Mouse (Mus musculus): Measurements from ENCODE around the gene Fam172a.

The Fam172a gene

DNA sequence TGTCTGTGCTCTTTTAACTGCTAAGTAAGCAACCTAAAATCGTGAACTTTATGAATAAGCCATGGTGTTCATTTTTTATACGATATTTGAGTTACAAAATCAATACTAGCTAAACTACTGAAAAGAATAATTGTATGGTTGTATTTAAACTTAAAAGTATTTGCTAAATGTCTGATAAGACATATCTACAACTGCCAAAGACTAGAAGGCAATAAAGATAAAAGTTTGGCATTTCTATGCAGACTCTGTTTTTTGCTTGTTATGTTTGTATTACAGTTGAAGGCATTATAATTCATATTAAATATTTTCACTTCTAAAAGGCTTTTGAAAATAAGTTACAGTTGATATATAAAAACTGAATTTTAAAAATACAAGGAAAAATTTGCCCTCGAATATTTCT, 274.4 kb downstream of the Fam172a start:
- DNase-seq (ENCODE audit: low spot score) = no peak

- DNase-seq (ENCODE audit: low spot score) = no peak
These were observed 275.3 kb downstream of the Fam172a start for GRCm38 (mm10) chr13:77977121-77977520.

DNA sequence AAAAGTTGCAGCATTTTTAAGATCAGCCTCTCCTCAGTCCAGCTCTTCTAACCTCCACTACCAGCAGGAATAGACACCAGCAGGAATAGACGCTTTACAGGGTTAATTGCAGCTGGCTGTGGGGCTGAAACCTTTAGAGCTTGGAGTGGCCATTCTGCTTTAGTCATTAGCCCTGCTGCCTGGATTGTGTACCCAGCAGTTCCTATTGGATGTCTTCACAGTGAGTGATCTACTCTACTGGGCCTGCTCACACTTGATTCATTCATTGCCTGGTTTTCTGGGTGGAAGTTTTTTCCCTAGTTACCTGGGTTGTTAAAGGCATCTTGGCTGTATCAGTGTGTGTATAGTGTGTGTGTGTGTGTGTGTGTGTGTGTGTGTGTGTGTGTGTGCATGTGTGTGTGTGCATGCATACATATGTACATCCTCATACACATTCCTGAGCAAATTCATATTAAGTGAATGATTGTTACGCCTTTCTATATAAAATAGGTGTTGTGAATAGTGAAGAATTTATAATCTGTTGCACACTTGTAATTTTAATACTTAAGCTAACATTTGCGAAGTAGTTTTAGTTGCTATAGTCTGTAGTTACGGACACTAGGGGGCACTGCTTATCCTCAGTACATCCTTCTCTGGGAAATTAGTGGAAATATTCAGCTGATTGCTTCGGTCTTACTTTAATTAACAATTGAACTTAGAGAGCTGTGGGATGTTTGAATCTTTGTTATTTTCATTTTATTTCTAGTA, 280.4 kb downstream of the Fam172a start:
- no peak for DNase-seq (ENCODE audit: low spot score)

DNA sequence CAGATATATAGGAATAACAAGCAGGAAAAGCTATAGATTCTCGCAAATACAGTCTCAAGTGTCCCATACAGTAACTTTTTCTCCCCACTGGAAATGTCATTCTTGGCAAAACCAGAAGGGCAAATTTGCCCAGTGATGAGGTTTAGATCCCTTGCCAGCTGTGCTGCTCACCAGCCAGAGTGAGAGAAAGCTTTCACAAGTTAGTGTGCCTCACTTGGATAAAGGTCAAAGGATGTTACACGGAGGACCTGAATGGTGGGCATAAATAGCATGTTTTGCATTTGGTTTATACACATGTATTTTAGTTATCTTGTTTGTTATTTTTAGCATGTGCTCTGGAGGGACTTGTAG, 281.0 kb downstream of the Fam172a start:
- no peak for DNase-seq (ENCODE audit: low spot score)

- no peak for DNase-seq (ENCODE audit: low spot score)
These were observed 289.5 kb downstream of the Fam172a start for GRCm38 (mm10) chr13:77991189-77991886.

GRCm38 (mm10) chr13:78004649-78005048, 302.8 kb downstream of the Fam172a start:
- DNase-seq (ENCODE audit: low spot score) = no peak

- no peak for DNase-seq (ENCODE audit: low spot score)
These were observed 303.5 kb downstream of the Fam172a start for GRCm38 (mm10) chr13:78005344-78005743.

DNA sequence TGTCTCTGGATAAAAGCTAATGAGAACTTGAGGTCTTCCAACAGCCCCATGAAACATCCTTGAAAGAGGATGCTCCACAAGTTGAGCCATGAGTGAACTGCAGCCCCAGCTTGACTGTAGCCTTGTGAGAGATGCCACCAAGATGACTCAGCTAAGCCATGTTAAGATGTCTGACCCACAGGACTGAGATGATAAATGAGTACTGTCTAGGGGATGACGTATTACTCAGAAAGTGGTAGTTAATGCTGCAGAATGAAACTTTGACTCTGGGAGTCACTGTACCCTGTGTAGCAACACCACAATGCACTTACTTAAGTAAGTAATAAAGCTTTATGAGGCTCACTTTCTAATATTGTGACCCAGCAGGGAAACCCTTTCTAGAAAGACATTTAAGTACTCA, 308.3 kb downstream of the Fam172a start:
- DNase-seq (ENCODE audit: low spot score) = no peak

- DNase-seq (ENCODE audit: low spot score) = no peak
These were observed 323.0 kb downstream of the Fam172a start, which contains the start of gene Pou5f2 for GRCm38 (mm10) chr13:78024683-78025294. Gene Pou5f2 (plus strand): TSS chr13:78024902.

- DNase-seq (ENCODE audit: low spot score) = no peak
These were observed 331.0 kb downstream of the Fam172a start for GRCm38 (mm10) chr13:78032821-78033220.

DNA sequence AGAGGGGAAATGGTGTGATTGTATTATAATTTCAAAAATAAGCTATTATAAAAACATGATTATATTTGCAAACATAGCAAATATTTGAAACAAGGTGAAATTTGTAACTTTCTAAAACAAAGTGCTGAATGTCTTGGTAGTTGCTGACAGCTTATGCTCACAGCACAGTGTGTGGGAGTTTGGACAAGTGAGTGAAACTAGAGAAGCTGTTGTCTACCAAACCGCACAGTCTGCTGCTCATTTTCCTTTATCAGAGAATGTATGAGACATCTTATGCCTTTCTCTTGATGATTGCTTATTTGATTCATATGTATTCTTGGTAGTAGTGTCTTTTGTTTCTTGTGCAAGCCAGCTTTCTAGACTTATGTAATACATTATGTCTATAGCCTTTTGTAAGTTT, 335.4 kb downstream of the Fam172a start:
- DNase-seq (ENCODE audit: low spot score) = no peak

GRCm38 (mm10) chr13:78043203-78043602, 341.4 kb downstream of the Fam172a start:
- no peak for DNase-seq (ENCODE audit: low spot score)

DNA sequence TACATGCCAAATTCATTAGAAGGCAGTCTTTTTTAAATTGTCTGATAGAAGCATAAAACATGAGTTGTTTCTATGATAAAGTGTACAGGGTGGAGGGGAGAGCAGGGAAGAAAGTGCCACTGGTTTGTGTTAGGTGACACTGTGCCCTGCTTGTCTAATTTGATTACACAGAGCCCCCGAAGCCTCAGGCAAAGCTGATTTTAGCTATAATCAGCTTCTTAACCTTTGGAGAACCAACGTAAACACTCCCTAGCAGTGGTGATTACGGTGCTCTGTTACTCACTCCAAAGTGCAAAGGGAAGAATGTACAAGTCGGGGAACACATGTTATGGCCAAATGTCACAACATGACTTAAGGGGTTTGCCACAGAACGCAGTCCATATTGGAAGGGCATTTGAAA, 343.3 kb downstream of the Fam172a start:
- no peak for DNase-seq (ENCODE audit: low spot score)

DNA sequence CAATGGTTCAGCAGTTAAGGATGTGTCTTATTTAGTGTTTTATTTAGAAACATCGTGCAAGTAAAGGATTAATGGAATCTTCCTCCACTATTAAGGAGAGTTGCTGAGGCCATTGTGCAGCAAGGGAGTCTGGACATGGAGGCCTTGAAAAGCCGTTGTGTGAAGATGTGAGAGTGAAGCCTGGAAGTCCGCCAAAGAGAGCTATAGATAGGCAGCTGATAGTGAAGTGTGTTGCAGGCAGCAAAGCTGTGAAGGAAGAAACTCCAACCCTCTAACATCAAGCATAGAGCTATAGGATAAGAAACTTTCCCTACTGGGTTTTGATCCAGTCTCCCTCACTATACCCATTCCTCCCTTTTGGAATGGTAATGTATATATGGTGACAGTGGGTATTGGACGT, 385.9 kb downstream of the Fam172a start:
- no peak for DNase-seq (ENCODE audit: low spot score)

GRCm38 (mm10) chr13:78090701-78091100, 388.9 kb downstream of the Fam172a start:
- no peak for DNase-seq (ENCODE audit: low spot score)

- no peak for DNase-seq (ENCODE audit: low spot score)
These were observed 390.1 kb downstream of the Fam172a start for GRCm38 (mm10) chr13:78091949-78092348.

DNA sequence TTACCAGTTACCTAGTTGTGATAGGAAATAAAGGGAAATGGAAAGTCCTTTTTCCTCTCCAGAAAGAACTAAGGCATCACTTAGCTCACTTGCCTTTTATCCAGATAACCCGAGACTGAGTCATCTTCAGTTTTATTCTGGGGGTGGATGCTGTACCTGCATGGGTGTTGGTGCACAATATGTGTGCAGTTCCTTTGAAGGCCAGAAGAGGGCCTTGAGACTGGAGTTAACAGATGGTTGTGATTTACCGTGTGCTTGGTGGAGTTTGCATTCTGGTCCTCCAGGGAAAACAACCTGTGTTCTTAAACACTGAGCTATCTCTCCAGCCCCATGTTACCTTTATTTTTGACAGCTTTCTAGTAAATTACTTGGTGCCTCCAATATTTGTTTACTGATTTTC, 392.5 kb downstream of the Fam172a start:
- no peak for DNase-seq (ENCODE audit: low spot score)

GRCm38 (mm10) chr13:78095071-78095973, 393.5 kb downstream of the Fam172a start:
- DNase-seq (ENCODE audit: low spot score) = no peak

GRCm38 (mm10) chr13:78098858-78099445, 397.1 kb downstream of the Fam172a start:
- no peak for DNase-seq (ENCODE audit: low spot score)

DNA sequence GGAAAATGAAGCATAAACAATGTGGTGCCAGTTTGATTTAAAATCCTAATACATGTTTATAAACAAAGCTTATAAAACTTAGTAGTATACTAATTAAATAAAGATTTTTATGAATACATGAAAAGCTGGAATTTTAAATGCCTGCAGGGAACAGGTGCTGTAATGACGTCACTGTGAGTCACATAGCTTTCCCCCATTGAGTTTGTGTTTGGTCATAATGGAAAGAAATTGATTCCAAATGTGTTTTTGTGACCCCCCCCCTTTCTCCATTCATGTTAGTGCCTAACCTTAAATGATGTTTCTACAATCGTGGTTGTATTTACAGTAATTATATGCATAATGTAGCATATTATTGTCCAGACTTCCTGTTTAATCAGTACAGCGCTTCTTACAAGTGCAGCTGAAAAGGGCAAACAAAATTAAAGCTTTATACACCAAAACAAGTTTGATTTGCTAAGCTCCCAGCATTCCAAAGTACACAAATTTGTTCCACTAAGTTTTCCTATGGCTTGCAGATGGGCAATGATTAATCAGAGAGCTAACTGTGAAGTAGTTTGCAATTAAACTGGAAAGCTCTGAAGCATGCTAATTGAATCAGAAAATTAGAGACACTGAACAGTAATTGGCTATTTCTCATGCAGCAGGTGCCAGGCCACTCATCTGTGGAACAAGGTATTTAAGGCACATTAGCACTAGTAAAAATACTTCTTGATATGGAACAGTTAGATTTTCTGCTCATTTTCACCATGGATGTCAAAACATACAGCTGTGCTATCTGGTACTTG, 398.1 kb downstream of the Fam172a start:
- DNase-seq (ENCODE audit: low spot score) = no peak

DNA sequence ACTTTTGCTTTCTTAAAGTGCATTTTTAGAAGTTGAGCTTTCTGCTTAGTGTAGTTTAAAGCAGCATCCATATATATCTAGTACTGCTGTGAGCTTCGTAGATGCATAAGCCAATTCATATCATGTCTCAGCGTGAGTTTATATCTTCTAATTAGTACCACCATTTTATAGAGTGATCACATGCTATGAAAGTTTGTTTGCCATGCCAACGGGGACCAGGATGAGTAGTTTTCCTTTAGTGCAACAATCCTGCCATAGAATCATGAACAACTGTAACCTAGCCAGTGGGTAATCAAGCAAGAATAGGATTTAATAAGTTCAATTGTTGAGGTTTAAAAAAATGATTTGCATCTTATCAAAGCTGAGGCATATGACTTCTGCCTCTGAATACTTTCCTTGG, 398.8 kb downstream of the Fam172a start:
- no peak for DNase-seq (ENCODE audit: low spot score)
